In genomic region chr13:109219019-109219725, GRCm38 (mm10) we compare ENCODE assay signal across 19 mouse cellular contexts.
"Had no signal": no experiment of that assay in that cellular context is flagged by ENCODE, and none has a peak within 500 bp of the region (broad histone marks: within the 10 kb centered on the region; RNA-seq: fewer than 3 reads in every experiment).

No protein-coding gene starts in this region.

- H3K36me3 ChIP-seq: limb, embryonic 12.5 days; limb, embryonic 15.5 days; liver, embryonic 12.5 days; liver, embryonic 15.5 days; midbrain, embryonic 12.5 days; neural tube, embryonic 13.5 days had no signal

- H3K9ac ChIP-seq: limb, embryonic 12.5 days; limb, embryonic 15.5 days; liver, embryonic 12.5 days; liver, embryonic 15.5 days; midbrain, embryonic 12.5 days; neural tube, embryonic 13.5 days had no signal

- H3K9me3 ChIP-seq: limb, embryonic 12.5 days; limb, embryonic 15.5 days; liver, embryonic 12.5 days; liver, embryonic 15.5 days; midbrain, embryonic 12.5 days; neural tube, embryonic 13.5 days had no signal

- H3K4me1 ChIP-seq: limb, embryonic 12.5 days; limb, embryonic 15.5 days; liver, embryonic 12.5 days; liver, embryonic 15.5 days; midbrain, embryonic 12.5 days; neural tube, embryonic 13.5 days had no signal

- H3K4me3 ChIP-seq: layer of hippocampus, adult 2 months; limb, embryonic 12.5 days; limb, embryonic 15.5 days; liver, embryonic 12.5 days; liver, embryonic 15.5 days; midbrain, embryonic 12.5 days; myocyte; neural tube, embryonic 13.5 days had no signal

- H3K4me2 ChIP-seq: limb, embryonic 12.5 days; limb, embryonic 15.5 days; liver, embryonic 12.5 days; liver, embryonic 15.5 days; midbrain, embryonic 12.5 days; neural tube, embryonic 13.5 days had no signal

- H3K27me3 ChIP-seq: limb, embryonic 12.5 days; limb, embryonic 15.5 days; liver, embryonic 12.5 days; liver, embryonic 15.5 days; midbrain, embryonic 12.5 days; neural tube, embryonic 13.5 days had no signal

- H3K27ac ChIP-seq: layer of hippocampus, adult 2 months; limb, embryonic 12.5 days; limb, embryonic 15.5 days; liver, embryonic 12.5 days; liver, embryonic 15.5 days; midbrain, embryonic 12.5 days; neural tube, embryonic 13.5 days had no signal

- ATAC-seq: inflammation-experienced regulatory T-cells, adult 6 months; liver, embryonic 12.5 days; midbrain, embryonic 16.5 days had no signal

- DNase-seq: kidney, adult 11 months; kidney, adult 9 months; layer of hippocampus, adult 9-11 months; lung, adult 2 months; lung, postnatal 14 days; lung, postnatal 4 days; retina, postnatal 1 day; thymus, adult 18-20 months; thymus, postnatal 36 days had no signal
